Mouse (Mus musculus) midbrain, embryonic 16.5 days (tissue): Measurements from ENCODE around the gene Wdr75. TPM values are rescaled to one million over a fixed set of nuclear protein-coding genes. Genes with fewer than 3 reads are reported as not detected.

Experiments used
- ATAC-seq: fragments of 200-750 bp; cut with Nextera tagmentation; 2 replicates; pipeline ENCODE4 v1.8.0; 2017; ENCODE audit warnings: moderate TSS enrichment
- H3K27ac ChIP-seq: fragments of 300-500 bp; sonication (generic); 2 replicates; pipeline ENCODE4 v1.5.1; 2014; ENCODE audit warnings: mild to moderate bottlenecking, low read length, mixed read lengths
- H3K27me3 ChIP-seq: fragments of 300-500 bp; sonication (generic); 2 replicates; pipeline ENCODE4 v1.6.1; 2014; ENCODE audit warnings: low read depth, low read length, mixed read lengths; ENCODE audit not compliant: control insufficient read depth, insufficient read depth
- H3K36me3 ChIP-seq: fragments of 300-500 bp; sonication (generic); 2 replicates; pipeline ENCODE4 v1.6.1; 2014; ENCODE audit warnings: mild to moderate bottlenecking, low read length, moderate library complexity, mixed read lengths; ENCODE audit not compliant: control insufficient read depth, insufficient read depth
- H3K4me1 ChIP-seq: fragments of 300-500 bp; sonication (generic); 2 replicates; pipeline ENCODE4 v1.6.1; 2014; ENCODE audit warnings: mild to moderate bottlenecking, low read length, mixed read lengths; ENCODE audit not compliant: control insufficient read depth, insufficient read depth
- H3K4me2 ChIP-seq: fragments of 300-500 bp; sonication (generic); 2 replicates; pipeline ENCODE4 v1.6.1; 2014; ENCODE audit warnings: mild to moderate bottlenecking, low read length, mixed read lengths
- H3K4me3 ChIP-seq: fragments of 300-500 bp; sonication (generic); 2 replicates; pipeline ENCODE4 v1.5.1; 2014; ENCODE audit warnings: low read depth, mild to moderate bottlenecking, low read length, moderate library complexity, mixed read lengths
- H3K9ac ChIP-seq: fragments of 300-500 bp; sonication (generic); 2 replicates; pipeline ENCODE4 v1.6.1; 2014; ENCODE audit warnings: low read depth, low read length, mixed read lengths
- H3K9me3 ChIP-seq: fragments of 300-500 bp; sonication (generic); replicated peaks from 2 replicates; pipeline ENCODE4 v1.6.1; 2014; ENCODE audit warnings: mild to moderate bottlenecking, low read length, mixed read lengths; ENCODE audit not compliant: control insufficient read depth, poor library complexity, severe bottlenecking
- WGBS: fragments of 180-500 bp; shearing (Covaris S2); extraction: QIAGEN DNeasy Blood & Tissue Kit; methylation state at CpG from one replicate; pipeline ENCODE4 v1.1.7; 2014; 5-methylcytosine and 5-hydroxymethylcytosine counted together
- polyA plus RNA-seq: library from polyadenylated mRNA; unstranded; fragments of >200 nt; fragmentation: Nextera tagmentation; extraction: Ambion mirVana; gene quantifications from 2 replicates; pipeline ENCODE4 v1.2.1, GENCODE M21; 2015

Wdr75 gene
- polyA plus RNA-seq, 1 experiment from 2014 or later, result 46.8 TPM

DNA sequence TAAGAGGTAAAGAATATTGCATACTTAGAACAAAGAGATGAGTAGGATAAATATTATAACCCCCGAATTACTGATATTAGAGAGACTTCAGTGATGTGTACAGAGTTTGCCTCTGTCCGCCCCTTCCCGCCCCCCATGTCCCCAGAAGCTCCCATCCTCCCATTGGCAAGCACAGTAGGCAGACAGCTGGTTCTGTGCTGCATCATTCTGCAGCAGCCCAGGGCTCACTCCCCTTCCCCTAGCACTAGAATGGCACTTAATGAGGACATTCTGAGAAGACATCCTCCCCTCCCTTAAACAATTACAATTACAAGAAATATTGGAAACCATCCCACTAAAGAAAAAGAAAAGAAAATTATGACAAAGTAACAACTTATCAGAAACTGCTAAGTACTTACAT is 68.7 kb downstream of the Wdr75 start:
- H3K36me3 ChIP-seq, result no peaks in the 10 kb centered on the region
- no peak overlapping the region for H3K4me3 ChIP-seq
- H3K9ac ChIP-seq, result no peak overlapping the region
- H3K27me3 ChIP-seq, result no peaks in the 10 kb centered on the region
- H3K4me1 ChIP-seq, result no peaks in the 10 kb centered on the region
- no peak overlapping the region for H3K4me2 ChIP-seq
- H3K9me3 ChIP-seq, result no peaks in the 10 kb centered on the region; the same call in 1 of the 2 replicates
- 94% methylated on average over 3 of the region's 3 CpGs for WGBS
- H3K27ac ChIP-seq, result no peak overlapping the region
- ATAC-seq, result no peak

DNA sequence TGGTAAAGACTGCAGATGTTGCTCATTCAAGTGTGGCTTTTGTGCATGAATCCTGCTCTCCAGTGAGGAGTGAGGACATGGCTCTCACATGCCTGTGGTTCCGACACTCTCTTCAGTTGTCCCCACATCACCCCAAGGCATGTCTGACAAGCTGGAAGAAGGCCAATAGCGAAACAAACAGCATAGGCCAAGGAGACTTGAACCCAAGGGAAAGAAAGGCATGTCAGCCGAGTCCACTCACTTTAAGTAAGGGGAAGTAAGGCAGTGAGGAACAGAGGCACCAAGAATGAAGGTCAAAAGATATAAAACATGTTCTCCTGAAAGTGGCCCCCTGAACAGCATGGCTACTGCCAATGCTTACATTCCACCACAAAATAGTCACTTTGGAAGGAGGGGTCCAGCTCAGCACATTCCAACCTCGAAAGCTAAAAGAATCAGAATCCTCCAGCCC is 69.6 kb downstream of the Wdr75 start:
- Histone ChIP-seq H3K4me2 (no peak overlapping the region), H3K4me1 (no peaks in the 10 kb centered on the region), H3K9me3 (no peaks in the 10 kb centered on the region; the same call in 1 of the 2 replicates), H3K9ac (no peak overlapping the region), H3K4me3 (no peak overlapping the region), H3K27ac (no peak overlapping the region), H3K36me3 (no peaks in the 10 kb centered on the region), H3K27me3 (no peaks in the 10 kb centered on the region)
- no peak for ATAC-seq
- WGBS, result 76% methylated on average over 4 of the region's 4 CpGs

DNA sequence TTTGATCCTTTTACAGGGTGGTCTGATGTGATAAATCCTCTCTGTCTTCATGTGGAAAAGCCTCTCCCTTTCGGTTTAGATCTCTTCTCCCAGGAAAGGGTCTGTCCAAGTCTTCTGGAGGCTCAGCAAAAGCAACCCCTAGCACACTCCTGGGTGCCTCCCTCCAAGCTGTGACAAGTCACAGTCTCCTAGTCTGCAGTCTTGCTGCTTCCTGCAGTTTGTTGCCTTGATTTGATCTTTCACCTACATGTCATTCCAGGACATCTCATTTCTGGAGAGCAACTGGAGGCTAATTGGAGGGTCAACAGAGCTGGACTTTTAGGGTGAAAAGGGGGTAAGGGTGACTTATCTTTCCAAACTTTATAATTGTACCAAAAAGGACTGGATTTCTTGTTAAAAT is 70.3 kb downstream of the Wdr75 start:
- ATAC-seq, result no peak
- Histone ChIP-seq H3K4me1 (no peaks in the 10 kb centered on the region), H3K36me3 (no peaks in the 10 kb centered on the region), H3K27ac (no peak overlapping the region), H3K4me2 (no peak overlapping the region), H3K4me3 (no peak overlapping the region), H3K9me3 (no peaks in the 10 kb centered on the region; the same call in 1 of the 2 replicates), H3K27me3 (no peaks in the 10 kb centered on the region), H3K9ac (no peak overlapping the region)
- WGBS, result 62% methylated on average over 1 of the region's 1 CpGs

DNA sequence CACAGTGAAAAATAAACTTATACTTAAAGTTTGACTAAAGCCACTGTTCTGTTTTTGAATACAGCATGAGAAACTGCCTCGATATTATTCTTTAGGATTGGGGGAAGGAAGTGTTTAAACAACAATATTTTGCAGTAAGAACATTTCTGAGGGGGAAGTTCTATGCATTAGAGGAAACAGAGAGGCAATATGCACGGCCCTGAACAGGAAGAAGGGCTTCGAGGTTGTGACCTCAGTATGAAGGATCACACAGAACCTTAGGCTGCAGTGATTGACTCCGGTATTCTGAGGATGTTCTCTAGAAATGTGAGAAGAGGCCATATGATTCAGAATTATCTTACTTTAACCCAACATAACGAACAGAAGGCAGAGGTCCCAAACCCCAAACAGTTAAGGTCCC is 70.8 kb downstream of the Wdr75 start:
- Histone ChIP-seq H3K9ac (no peak overlapping the region), H3K27ac (no peak overlapping the region), H3K4me2 (no peak overlapping the region), H3K36me3 (no peaks in the 10 kb centered on the region), H3K27me3 (no peaks in the 10 kb centered on the region), H3K4me3 (no peak overlapping the region), H3K9me3 (no peaks in the 10 kb centered on the region; the same call in 1 of the 2 replicates), H3K4me1 (no peaks in the 10 kb centered on the region)
- no peak for ATAC-seq
- 83% methylated on average over 5 of the region's 5 CpGs for WGBS

DNA sequence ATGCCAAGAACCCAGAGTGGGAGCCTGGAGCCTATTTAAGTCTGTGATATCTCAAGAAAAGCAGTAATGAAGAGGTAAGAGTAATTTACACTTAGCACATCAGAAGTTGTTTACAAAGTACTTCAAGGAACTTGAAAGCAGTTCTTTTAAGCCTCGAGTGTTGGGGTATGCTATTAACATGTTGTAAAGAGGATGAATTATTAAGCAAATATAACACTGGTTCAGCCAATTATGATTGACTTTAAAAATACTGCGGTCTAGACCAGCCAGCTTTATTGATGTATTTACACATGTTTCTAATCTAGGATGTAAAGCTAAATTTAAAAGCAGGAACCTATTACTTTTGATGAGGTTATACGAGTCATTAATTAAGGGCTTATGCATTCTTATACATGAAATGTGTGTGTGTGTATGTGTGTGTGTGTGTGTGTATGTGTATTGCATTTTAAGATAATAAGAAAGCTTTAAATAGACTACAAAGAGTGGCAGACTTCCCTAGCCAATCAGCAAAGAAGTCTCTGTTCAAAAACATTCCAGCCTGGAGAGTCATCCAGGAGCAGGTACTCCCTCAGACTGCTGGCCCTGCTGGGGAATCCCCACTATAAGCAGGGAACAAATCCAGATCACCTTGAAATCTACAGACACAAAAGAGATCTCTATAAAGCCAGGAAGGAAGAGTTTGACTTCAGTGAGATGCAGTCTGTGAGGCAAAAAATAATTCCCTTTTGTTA is 71.5 kb downstream of the Wdr75 start:
- Histone ChIP-seq H3K9me3 (no peaks in the 10 kb centered on the region; the same call in 1 of the 2 replicates), H3K4me2 (no peak overlapping the region), H3K4me1 (no peaks in the 10 kb centered on the region), H3K9ac (no peak overlapping the region), H3K27ac (no peak overlapping the region), H3K4me3 (no peak overlapping the region), H3K36me3 (no peaks in the 10 kb centered on the region), H3K27me3 (no peaks in the 10 kb centered on the region)
- ATAC-seq, result no peak
- WGBS, result 79% methylated on average over 3 of the region's 3 CpGs

DNA sequence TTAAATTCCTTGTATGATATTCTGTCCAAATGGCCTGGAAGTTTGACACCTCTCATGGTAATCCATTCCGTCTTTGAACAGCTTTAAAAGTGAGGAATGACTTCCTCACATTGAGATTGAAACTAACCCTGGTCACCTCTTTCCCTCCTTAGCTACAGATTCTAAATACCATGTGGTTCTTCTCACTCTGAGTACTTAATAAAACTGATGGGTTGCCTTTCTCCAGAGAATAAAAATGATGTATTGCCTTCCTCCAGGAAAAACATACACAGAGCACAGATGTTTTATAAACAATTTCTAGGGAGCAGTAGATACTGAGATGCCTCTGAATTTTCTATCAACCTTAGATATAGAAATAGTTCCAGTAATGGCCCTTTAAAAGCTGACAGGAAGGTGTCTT is 73.1 kb downstream of the Wdr75 start:
- Histone ChIP-seq H3K4me3 (no peak overlapping the region), H3K27me3 (no peaks in the 10 kb centered on the region), H3K36me3 (no peaks in the 10 kb centered on the region), H3K27ac (no peak overlapping the region), H3K4me1 (no peaks in the 10 kb centered on the region), H3K9me3 (no peaks in the 10 kb centered on the region; the same call in 1 of the 2 replicates), H3K4me2 (no peak overlapping the region), H3K9ac (no peak overlapping the region)
- WGBS, result 69% methylated on average over 1 of the region's 1 CpGs
- no peak for ATAC-seq

DNA sequence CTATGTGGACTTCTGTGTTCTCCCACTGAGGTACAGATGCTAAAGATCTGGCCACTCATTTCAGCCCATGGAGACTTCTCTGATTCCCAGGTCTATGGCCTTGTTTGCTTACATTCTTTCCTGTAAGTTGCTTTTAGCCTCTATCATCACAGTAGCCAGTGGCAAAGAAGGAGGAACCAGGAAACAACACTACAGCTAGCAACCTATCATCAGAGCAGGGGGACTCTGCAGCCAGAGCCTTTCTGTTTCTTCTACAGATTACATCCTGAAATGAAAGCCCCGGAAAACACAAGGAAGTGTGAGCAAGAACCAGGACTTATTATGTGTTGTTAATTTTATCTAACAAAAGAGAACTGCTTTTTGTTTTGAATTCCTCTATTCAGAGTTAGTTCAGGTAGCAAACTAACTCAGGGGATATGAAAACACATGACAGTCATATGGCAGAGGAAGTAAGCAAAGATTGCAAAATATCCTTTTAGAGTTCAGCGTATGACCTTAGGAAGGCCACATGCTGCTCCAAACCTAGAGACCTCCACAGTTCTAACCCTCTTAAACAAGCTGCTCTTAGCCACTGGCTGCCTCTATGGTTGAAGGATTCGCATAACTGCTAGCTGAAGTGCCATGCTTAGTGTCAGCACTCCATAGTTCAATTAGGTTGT is 73.6 kb downstream of the Wdr75 start:
- Histone ChIP-seq H3K27ac (no peak overlapping the region), H3K36me3 (no peaks in the 10 kb centered on the region), H3K9ac (no peak overlapping the region), H3K4me2 (no peak overlapping the region), H3K9me3 (no peaks in the 10 kb centered on the region), H3K27me3 (no peaks in the 10 kb centered on the region), H3K4me3 (no peak overlapping the region), H3K4me1 (no peaks in the 10 kb centered on the region)
- ATAC-seq, result no peak
- WGBS, result 88% methylated on average over 3 of the region's 3 CpGs

Other genes with a start within 250 kb of the Wdr75 start
- gene Gm5269, start 95.1 kb downstream of the Wdr75 start, polyA plus RNA-seq, result not detected in 2 replicates
- gene Slc40a1, start 131.4 kb downstream of the Wdr75 start, polyA plus RNA-seq, result 30.8 and 32.9 TPM in 2 replicates